Mouse (Mus musculus): Measurements from ENCODE around the gene Alkbh6.

The Alkbh6 gene

GRCm38 (mm10) chr7:30308076-30309005 lies at the start of gene Alkbh6:
Alkbh6 (plus strand) TSS chr7:30308717.
- peak; percentile 99 for DNase-seq (ENCODE audit: low read depth, low spot score)

GRCm38 (mm10) chr7:30265041-30265440 lies 43.5 kb upstream of the Alkbh6 start:
- DNase-seq (ENCODE audit: low read depth, low spot score), result peak; percentile 36

- peak; percentile 79 for DNase-seq (ENCODE audit: low read depth, low spot score)
These were observed 43.0 kb upstream of the Alkbh6 start for GRCm38 (mm10) chr7:30265531-30265930.

- DNase-seq (ENCODE audit: low read depth, low spot score), result peak; percentile 99
These were observed 42.6 kb upstream of the Alkbh6 start for GRCm38 (mm10) chr7:30265935-30266334.

DNA sequence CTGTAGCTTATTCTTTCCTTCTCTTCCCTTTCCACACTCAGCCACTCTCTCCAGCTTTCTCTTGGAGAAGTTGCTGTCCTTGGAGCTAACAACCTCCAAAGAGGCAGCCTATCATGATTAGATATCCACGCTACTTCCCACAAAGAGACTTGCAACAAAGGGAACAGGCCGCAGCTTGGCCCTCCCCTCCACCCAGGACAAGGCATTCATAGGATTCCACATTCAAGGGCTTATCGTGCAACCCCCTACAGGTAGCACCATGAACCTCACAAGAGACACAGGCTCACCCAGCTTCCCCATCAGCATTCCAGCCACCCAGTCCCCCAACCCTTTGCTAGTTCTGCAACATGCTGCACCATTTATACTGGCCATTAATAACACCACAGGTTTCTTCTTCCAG lies 41.7 kb upstream of the Alkbh6 start:
- DNase-seq (ENCODE audit: low read depth, low spot score), result peak; percentile 95

GRCm38 (mm10) chr7:30269641-30270040 lies 38.9 kb upstream of the Alkbh6 start:
- DNase-seq (ENCODE audit: low read depth, low spot score), result no peak

- DNase-seq (ENCODE audit: low read depth, low spot score), result no peak
These were observed 34.1 kb upstream of the Alkbh6 start for GRCm38 (mm10) chr7:30274383-30274782.

DNA sequence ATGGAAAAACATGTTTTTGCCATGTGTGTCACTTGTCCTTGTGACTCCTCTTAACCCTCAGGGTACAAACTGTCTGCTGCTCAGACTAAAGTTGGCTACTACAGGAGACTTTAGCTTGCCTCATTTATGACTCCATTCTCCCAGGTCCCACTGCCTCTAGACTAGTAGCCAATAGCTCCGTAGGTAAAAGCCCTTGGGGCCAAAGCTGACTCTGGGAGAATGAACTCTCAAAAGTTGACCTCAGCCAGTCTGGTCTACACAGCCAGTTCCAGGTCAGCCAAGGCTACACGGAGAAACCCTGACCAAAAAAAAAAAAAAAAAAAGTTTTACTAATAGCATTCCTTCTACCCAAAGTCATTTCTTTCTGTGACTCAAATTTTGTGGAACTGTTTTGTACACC lies 29.6 kb upstream of the Alkbh6 start:
- no peak for DNase-seq (ENCODE audit: low read depth, low spot score)

- peak; percentile 87 for DNase-seq (ENCODE audit: low read depth, low spot score)
These were observed 29.0 kb upstream of the Alkbh6 start for GRCm38 (mm10) chr7:30279536-30279935.

- peak; percentile 97 for DNase-seq (ENCODE audit: low read depth, low spot score)
These were observed 28.4 kb upstream of the Alkbh6 start, which contains the start of the genes Thap8 and Wdr62 for GRCm38 (mm10) chr7:30279951-30280669. Thap8 (plus strand) TSS chr7:30280094. Wdr62 (minus strand) TSS chr7:30280419.

DNA sequence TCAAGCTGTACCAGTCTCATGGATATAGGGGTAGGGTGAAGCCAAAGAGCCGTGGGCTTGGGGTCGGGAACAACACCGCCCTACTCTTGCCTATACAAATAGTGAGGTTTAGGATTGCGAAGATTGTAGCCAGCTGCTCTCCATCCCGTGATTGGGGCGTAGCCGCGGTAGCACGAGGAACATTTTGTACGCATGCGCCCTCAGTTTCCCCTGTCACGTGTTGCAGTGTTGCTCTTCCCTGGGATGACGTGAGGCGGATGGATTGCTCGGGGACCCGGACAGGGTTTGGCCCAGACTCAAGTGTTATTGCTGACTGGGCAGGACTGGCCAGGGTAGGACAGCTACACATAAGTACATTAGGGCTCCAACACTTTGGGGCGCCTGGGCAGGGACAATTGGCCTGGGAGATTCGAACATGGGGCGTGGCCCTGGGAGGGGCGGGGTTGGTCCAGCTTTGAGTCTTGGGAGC lies 27.8 kb upstream of the Alkbh6 start:
- DNase-seq (ENCODE audit: low read depth, low spot score), result peak; percentile 95

DNA sequence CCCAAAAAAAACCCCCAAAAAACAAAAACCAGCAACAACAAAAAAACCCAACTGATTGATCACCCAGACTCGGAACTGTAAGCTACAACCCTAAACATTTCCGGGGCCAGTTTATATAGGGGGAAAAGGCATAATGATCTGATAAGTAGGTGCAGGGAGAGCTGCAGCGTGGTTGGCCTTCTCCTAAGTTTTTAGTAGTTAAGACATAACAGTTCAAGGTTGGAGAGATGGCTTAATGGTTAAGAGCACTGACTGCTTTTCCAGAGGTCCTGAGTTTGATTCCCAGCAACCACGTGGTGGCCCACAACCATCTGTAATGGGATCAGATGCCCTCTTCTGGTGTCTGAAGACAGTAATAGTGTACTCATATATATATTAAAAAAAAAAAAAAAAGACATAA lies 27.0 kb upstream of the Alkbh6 start:
- DNase-seq (ENCODE audit: low read depth, low spot score), result no peak

GRCm38 (mm10) chr7:30282740-30283139 lies 25.8 kb upstream of the Alkbh6 start:
- DNase-seq (ENCODE audit: low read depth, low spot score), result no peak

DNA sequence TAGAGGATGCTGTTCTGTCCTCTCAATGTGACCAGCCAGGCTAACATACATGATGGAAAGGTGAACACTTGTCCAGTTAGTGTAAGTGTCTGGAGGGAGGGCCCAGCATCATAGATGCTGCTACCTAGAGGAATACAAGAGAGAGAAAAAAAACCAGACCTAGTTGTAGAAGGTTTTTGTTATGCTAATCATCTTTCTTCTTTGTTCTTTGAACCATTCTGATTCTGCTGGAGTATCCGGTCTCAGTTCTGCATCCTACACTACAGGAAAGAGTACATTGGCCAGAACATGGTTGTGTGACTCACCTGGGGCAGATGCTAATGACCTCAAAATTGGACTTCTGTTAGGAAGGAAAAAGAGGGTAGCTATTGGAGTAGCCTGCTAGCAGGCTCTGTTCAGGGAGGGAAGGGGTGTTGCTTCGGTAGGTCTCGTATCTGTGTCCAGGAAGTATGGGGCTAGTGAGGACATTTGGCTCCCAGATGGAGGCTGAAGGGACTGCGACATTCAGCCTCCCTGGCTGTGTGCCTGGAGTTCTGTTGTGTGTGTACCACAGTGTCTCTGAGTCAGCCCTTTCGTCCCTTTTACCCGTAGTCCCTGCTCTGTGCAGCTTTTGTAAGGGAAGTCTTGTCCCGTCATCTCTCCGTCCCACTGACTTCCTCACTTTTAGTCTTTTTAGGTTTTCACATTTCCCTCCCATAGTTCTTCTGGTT lies 21.7 kb upstream of the Alkbh6 start:
- peak; percentile 72 for DNase-seq (ENCODE audit: low read depth, low spot score)

GRCm38 (mm10) chr7:30288046-30288445 lies 20.5 kb upstream of the Alkbh6 start:
- no peak for DNase-seq (ENCODE audit: low read depth, low spot score)

GRCm38 (mm10) chr7:30289071-30289713 lies 19.3 kb upstream of the Alkbh6 start:
- no peak for DNase-seq (ENCODE audit: low read depth, low spot score)

- DNase-seq (ENCODE audit: low read depth, low spot score), result no peak
These were observed 18.7 kb upstream of the Alkbh6 start for GRCm38 (mm10) chr7:30289714-30290399.

DNA sequence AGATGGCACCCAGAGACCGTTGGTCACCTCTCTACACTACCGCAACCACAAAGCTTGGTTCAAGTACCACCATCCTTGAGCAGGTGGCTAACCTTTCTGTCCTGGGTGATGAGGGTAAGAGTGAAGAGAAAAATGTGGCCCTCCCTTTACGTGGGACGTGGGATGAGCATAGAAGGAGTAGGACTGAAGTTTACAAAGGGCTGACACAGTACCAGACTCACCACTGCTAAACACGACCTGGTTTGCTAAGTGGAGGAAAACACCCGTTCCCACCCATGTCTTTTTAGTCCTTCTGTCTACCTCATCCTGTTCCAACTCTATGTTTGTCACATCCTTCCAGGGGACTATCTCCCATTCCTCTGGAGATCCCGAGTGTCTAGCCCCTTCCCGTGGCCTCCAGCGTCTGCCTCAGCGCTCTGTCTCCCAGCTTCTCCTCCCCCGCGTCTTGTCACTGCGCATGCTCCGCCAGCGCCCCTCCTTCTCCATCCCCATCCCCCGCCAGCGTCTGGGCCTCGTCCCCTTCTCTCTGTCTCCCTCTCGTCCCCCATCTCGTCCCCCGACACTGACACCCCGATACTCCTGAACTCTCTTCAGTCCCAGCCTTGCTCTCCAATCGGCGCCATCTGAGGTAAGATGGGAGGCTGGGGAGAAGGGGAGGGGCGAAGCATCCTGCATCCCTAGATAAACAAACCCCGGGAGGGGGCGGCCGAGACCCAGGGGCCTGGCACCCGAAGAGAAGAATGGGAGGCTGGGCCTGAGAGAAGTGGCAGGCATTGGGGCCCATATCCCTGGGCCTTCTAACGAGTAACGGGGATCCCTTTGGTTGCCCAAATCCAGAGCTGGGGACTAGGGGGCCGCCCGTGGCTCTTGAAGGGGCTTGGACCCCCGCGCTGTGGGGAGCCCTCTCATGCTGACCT lies 17.0 kb upstream of the Alkbh6 start, which contains the start of gene Clip3:
Gene Clip3 (plus strand): TSS at position 514 of the 917 bp plus-strand sequence.
- peak; percentile 76 for DNase-seq (ENCODE audit: low read depth, low spot score)

DNA sequence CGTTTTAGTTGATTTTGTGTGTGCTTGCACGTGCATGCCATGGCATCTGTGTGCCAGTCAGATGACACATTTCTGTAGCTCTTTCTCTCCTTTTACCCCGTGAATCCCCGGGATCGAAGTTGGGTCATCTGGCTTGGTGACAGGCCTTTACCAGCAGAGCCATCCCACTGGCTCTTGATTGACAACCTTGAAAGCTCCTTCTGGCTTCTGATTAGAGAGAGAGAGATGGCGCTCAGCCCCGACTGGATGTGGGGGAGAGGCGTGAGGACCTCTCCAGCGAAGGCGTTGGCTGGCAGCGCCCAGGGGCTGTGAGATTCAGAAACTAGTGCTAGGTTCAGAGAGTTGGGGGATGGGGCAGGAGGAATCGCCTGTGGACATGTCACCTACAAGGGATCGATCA lies 14.7 kb upstream of the Alkbh6 start:
- DNase-seq (ENCODE audit: low read depth, low spot score), result no peak

All from R1 (cell line).